Mouse (Mus musculus) testis, postnatal 10 days (tissue): ENCODE results near the gene Hsd17b7.
"Not testable (repeated sequence)": the region's sequence is repeated elsewhere in the genome, so short reads cannot be mapped to it uniquely, and the experiment has no call there.

ENCODE experiments used
- DNase-seq: peaks from one replicate; pipeline ENCODE4 v3.0.0; 2021; ENCODE audit warnings: low spot score

The Hsd17b7 gene

DNA sequence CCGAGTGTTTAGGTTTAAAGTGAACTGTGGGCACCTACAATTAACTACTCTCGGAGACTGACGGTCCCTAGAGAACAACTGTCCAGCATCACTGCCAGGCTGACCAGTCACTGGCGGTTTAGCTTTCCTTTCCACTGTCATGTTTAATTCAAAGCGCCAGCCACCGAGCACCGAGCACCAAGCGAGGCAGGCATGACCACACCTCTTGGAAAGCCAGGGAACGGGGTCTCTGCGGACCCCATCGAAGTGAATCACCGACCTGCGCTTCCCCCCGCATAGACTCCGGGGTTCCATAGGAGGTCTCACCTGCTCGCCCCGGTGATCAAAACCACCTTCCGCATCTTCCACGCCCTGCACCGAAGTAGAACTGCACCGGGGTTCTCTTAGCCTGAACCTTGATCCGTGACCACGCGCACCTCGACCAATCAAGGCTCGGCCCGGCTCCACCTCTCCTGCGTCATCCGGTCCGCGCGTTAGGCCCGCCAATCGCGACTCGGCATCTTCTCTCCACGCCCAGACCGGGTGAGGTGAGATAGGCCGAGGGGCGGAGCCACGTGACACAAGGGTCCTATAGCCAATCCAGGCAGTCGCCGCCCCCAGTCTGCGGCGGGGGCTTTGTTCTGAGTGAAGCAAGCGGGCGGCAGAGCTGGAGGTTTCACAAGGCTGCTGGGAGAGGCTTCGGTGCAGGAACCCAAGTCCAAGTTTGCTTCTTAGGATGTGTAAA is at the start of gene Hsd17b7:
Gene Hsd17b7, minus strand, starts transcription at position 450 of the 724 bp plus-strand sequence.
- peak; percentile 98 for DNase-seq

DNA sequence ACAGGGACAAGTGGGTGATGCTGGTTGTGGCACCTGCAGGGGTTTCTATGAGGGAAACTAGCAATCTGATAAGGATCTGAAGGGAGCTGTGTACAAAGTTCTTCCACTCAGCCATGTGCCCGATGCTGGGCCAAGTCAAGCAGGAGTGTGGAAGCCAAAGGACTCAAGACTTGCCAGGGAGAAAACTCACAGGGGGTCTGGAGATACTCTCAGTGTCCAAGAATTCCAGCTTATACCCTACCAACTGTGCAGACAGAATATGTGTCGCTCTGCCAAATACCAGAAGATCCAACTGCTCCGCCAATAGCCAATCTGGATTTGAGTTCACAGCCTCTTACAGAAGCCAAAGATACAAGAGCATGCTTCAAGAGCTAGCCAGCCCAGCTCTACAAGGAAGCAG is 45.7 kb upstream of the Hsd17b7 start:
- no peak for DNase-seq

DNA sequence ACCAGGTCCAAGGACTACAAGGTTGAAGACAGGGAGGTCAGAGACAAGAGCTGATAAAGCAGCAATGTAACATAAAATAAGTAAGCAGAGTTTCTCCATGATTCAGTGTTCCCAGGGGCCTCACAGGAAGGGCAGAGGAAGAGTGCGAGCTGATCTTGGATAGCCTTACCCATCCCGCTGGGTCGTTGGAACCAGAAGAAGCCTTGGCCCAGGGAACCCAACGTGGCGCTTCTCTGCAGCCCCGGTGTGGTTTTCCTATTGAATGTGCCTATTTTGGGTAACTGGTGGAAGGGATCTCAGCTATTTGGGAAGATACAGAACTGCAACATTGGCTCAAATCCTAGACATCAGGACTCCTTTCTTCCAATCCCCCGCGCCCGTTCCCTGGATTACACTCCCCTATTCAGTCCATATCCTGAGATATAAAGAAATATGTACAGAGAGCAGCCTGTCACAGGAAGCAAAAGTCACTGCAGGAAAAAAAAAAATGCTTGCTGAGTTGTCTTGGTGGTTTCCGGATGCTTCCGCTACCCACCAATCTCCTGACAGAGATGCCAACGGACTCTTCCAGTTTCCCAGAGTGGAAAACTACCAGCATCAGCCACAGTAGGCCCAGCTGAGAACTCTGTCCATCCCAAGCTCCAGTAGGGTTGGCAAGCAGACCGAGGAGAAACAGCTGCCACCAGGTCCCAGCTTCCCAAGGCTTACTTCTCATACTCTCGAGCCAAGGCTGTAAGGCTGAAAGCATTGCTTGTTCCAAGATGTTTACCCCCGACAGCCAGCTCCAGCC is 41.9 kb upstream of the Hsd17b7 start:
- no peak for DNase-seq

DNA sequence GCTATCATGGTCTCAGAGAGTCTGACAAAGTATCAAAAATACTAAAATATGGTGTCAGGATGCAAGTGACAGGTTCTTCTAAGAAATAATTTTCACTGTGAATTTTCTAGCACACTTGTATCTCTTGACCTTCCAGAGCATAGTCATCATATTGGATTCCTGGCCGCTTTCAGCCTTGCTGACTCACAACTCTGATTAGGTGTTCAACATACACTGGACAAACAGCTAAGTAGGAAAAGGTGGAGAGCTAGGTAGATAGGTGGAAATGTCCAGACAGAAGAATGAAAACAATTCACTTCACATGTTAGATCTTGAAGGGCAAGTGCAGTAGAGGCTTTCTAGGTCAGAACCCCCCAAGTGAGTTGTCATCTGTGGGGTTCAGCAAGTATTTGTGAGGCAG is 40.3 kb upstream of the Hsd17b7 start:
- DNase-seq: no peak

DNA sequence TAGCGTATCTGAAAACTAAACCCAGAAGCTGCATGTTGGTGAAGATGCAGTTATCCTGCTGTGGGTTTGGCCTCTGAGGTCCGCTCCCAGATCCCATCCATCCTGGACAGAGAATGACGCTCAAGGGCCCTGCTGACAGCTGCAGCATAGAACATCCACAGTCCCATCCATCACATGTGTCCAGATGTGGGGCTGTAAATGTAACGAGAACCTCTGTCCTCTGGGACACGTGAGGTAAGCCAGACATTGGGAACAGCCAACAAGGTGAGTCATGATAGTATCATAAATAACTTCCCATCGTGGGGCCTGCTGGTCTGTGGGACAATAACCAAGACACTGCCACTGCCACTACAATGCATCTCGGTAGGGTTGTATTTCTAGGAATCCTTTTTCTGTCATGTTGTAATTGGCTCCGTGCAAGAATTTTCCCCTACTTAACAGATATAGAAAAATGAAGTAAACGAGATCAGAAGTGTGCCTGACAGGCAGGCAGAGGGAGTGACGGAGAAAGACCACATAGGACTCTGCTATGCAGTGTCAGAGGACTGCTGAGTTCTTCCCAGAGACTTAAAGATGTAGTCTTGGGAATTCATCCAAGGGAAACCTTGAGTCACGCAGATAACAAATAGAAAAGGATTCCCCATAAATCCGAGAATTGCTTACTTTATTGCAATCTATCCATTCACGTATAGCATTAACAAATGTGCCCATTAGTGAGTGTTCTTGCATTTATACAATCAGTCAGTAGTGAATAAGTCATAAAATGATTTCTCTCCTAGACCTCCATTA is 39.6 kb upstream of the Hsd17b7 start:
- DNase-seq: no peak

DNA sequence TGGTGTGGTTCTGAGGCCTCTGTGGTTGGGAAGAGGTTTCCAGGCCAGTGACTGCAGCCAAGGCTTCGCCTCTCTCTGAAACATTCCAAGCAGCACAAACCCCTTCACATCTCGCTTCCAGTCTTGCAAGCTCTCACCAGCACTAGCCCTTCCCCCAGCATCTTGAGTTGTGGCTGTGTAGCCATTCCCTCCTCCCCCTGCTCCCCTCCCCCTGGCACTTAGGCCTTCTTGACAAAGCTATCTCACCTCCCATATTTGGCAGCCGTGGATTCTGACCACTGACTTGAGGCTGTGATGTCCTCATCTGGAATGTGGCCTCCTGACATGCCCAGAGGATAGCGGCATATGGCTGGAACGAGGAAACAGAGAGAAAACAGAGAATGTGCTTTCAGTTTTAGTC is 37.5 kb upstream of the Hsd17b7 start:
- peak; percentile 61 for DNase-seq

DNA sequence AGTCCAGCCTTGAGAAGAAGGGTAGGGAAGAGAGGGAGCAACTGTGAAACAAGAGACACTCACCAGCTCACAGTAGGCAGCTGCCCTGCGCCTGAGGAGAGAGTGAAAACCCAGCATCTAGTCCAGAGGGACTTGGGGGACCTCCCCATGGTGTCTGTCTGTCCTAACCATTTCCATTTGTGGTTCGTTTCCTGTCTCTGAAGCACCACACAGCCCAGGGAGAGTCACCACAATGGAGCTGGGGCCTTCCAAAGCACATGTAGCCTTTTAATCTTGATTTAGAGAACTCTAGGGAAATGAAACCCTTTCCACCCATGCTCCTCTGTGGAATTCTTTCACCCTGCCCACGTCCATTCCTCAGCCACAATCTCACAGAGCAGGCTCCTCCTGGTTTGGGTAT is 36.3 kb upstream of the Hsd17b7 start:
- no peak for DNase-seq

DNA sequence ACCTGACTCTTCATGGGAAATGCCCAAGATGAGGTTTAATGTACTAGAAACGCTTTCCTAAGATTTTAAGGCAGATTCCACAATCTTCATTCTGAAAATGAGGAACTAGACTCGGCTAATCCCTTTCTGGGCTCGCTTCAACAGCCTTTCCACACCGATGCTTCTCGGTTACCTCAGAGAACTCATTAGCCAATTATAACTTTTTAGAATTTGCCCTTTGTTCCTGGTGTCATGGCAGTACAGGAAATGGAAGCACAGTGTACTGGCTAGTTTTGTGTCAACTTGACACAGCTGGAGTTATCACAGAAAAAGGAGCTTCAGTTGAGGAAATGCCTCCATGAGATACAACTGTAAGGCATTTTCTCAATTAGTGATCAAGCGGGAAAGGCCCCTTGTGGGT is 24.9 kb upstream of the Hsd17b7 start:
- DNase-seq: not testable (repeated sequence)

DNA sequence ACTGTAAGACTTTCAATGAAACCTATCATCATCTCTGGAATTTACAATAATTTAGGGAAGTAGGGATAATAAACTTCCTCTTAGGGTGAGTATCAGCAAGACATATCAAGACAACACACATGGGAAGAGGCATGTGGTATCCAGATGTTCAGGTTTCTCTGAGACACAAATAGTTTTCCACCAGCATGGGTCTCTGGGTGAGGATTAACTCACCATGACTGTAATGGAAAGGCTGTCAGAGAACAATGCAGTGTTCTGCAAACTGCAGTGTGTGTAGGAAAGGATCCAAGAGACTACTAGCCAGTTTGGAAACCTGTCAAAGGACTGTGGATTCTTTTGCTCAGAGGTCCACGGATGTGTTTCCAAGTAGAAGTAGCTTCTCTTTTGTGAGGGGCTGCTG is 17.1 kb upstream of the Hsd17b7 start:
- DNase-seq: no peak

DNA sequence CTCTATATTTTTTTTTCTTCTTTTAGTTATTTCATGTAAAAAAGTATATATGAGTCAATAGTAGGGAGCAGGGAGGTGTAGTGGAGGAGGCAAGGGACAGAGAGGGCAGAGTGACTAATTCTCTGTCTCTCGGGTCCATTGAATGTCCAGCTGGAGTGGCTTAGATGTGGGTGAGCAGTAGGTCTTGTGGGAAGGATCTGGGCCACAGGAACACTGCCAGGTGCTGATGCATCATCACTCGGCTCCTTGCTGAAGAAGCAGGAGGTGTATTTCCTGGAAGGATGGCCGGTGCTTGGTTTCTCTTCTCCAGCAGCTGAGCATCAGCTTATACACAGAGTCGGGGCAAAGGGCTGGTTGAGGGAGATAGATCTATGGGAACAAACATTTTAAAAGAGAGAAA is 8.6 kb upstream of the Hsd17b7 start:
- no peak for DNase-seq

DNA sequence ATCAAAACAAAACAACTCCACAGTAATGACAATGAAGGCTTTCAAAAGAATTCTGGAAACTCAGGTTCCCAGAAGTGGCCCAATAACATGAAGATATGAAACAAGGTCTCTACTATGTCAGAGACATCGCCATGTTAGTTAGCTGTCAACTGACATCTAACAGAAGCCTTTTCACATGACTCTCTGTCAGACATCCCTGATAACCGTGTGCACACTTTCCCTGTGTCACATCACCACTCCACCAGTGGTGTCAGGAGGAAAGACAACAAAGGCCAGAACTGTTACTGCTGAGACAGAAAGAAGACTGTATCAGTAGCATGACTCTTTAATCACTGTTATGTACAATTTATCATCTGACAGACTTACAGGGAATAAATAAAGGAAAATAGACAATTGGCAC is 3.0 kb upstream of the Hsd17b7 start:
- no peak for DNase-seq

DNA sequence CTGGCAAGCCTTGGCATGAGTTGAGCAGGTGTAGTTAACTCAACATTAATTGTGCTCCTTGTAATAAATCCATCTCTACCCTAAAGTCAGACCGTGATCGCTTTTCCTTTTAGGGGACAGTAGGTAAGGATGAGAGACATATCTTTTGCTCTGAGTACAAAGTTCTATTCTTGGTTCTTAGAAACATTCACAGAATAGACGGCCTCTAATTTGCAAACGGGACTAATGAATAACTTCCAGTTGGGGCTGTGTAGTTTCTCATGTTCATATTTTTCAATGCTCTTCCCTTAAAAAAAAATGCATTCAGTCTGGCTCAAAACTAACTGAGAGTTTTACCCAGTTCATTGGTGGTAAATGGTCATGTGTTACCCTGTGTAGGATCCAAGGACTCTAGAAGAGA is 1.9 kb upstream of the Hsd17b7 start:
- DNase-seq: no peak

DNA sequence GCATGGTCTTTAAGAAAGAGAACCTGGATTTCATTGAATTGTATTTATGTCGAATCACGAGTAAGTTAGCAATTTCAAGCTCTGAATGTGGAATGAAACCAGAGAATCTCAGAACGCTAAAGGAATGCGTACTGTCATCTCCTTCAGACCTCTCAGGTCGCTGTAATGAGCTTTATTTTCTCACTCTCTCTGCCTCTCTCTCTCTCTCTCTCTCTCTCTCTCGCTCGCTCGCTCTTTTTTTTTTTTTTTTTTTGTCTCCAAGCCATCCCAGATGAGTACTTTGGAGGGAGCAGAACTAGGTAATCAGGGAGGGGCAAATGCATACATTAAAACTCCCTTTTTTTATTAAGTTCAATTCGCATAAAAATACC is 460 bp upstream of the Hsd17b7 start:
- DNase-seq: no peak

DNA sequence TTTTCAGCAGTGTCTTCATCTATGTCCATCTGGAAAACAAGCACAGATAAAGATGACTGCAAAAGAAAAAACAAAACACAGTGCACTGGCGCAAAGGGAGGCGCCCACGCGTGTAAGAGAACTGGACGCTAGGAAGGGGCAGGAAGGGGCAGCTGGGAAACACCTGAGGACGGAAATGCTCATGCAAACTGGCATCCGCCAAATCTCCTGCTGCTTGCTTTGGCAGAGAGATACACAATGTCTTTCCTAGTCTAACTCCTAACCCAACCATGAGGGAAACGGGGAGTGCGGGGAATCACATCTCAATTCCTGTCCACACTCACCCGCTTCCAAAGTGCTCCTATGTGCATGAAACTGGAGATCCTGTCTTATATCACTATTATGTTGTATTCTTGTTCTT is 15.9 kb downstream of the Hsd17b7 start:
- no peak for DNase-seq

DNA sequence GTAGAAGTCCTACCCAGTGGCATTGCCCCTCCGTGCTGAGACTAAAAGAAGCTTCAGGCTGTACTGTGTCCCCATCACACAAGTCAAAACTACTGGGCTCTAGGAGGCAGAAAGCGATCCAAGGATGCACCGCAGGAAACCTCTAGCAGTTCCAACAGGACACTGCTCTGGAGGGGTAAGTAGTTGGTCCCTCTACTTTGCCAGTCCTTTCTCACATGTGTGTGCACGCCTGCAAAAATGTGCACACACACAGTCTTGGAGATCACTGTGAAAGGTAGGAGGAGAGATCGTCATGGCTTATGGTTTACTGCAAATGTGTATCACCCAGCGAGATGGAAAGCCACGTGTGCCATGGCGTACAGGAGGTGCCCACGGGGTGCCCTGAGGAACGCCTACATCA is 16.4 kb downstream of the Hsd17b7 start:
- no peak for DNase-seq

DNA sequence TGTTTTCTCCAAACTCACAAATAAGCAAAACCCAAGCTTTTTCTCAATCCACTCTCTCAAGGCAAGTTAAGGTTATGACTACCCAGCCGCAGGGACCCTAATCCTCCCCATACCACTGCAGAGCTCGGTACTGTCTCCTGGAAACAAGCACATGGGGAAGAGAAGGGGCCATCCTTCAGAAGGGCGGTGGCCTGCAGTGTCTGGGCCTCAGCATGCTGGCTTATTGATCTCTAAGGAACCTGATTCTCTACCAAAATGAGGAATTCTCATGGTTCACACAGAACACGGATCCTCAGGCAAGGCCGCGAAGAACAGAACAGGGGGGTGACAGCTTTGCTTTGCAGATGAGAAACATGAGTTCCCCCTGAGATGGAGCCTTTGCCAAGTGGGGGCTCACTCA is 17.5 kb downstream of the Hsd17b7 start:
- no peak for DNase-seq

DNA sequence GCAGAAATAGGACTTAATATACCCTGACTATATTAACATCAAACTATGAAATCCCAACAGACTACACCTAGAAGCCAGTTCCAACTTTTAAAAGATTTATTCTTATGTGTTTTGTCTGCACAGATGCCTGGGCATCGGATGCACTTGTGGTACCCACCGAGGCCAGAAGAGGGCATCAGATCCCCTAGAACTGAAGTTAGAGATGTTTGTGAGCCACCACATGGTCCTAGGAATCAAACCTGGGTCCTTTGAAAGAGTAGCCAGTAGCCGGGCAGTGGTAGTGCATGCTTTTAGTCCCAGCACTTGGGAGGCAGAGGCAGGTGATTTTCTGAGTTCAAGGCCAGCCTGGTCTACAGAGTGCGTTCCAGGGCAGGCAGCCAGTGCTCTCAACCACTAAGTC is 18.4 kb downstream of the Hsd17b7 start:
- no peak for DNase-seq

DNA sequence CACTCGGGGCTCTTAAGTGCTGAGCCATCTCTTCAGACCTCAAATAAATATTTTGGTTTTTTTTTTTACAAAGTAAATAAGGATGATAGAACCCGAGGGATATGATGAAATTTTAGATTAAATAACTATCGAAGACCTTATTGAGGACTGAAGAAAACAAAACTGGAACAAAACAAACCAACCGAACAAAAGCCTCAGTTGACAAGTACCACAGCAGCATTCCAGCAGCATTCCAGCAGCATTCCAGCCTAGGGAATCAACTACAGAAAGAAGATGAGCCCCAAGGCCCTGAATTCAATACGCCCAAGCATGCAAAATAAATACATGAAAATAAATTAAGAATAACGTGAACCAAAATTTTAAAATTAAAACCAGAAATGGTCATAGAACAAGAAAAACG is 19.1 kb downstream of the Hsd17b7 start:
- DNase-seq: no peak

DNA sequence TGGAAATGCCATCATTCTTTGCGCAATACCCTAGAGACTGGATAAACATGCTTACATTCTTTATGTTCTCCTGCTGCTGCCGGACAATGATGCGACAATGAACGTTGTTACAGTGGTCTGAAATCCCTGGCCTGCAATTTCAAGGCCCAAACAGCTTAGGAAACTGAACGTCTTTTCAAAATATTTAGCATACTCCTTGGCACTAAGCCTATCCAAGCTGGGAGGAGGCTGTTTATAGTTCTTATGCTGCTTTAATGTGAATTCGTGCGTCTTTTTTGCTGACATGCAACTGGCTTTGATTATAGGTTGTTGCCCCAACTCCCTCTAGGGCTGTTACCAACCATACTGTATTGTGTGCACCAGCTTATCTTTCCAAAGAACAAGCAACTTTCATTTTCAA is 20.2 kb downstream of the Hsd17b7 start:
- DNase-seq: no peak

DNA sequence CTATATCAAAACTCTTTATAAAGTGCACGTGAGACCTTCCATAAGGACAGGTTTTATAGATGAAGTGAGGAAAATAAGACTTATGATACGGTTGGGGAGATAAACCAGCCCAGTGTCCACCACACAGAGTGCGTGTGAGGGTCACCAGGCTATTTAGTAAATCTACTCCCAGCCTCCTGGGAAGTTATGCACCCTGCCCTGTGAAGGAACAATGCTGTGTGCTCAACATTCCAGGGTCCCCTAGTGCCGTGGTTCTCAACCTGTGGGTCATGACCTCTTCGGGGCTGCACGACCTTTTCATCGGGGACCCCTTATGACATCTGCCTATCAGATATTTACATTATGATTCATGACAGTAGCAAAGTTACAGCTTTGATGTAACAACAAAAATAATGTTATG is 20.8 kb downstream of the Hsd17b7 start:
- no peak for DNase-seq

DNA sequence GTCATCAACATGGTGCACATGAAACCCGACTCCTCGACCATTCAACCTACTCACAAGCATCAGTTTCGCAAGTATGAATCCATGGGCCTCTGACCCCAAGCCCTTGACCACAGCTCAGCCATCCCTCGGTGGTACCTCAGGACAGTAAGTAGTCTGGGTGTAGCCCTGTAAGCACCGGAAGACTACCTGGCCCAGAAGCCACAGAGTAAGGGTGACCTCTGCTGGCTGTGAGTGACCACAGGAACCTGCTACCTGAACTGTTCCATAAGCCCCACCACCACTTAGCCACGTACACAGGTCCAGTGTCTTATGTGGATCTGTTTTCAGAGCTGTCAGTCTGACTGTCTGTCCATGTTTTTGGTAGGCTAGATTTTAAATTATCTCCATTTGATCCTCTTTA is 21.4 kb downstream of the Hsd17b7 start:
- DNase-seq: no peak

DNA sequence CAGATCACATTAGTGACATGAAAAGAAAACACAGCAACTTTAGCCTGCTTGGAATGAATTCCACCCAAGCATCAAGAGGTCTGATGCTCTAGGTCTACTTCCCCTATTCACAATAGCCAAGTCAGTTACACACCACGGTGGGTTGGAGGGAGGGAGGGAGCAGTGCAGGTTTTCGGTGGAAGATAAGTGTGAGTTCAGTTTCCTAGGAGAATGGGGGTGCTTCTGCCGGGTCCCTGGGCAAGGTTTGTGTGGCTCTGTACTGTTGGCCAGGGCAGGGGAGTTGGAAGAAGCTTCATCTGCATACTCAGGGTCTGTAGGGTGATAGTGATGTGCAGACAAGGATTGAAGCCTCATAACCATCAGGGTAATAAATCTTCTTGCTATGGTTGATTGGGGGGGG is 23.0 kb downstream of the Hsd17b7 start:
- DNase-seq: no peak

DNA sequence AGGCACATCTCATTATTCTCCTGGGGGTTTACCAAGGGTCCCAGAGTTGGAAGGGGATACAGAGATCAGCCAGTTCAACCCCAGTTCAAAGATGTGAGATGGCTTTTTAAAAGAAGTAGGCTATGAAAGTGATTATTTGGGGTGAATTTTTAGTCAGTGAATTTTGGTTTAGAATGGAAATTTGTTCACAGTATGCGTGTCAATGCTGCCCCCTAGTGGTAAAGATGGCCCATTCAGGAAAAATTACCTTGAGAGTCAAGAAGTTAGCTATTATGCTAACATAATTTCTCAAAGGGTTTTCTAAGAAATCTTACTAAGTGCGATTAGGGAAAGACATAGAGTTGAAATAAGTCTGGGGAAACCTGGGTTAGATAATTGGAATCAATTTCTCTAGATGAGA is 29.7 kb downstream of the Hsd17b7 start:
- DNase-seq: peak; percentile 62
